Mouse (Mus musculus) intestine, embryonic 16.5 days (tissue): Measurements from ENCODE around the gene Ugt1a1. TPM values are rescaled to one million over a fixed set of nuclear protein-coding genes. Genes with fewer than 3 reads are reported as not detected.
"Not testable (repeated sequence)": the region's sequence is repeated elsewhere in the genome, so short reads cannot be mapped to it uniquely, and the experiment has no call there.

Experiments used
- ATAC-seq: fragments of 200-750 bp; cut with Nextera tagmentation; 2 replicates; pipeline ENCODE4 v1.8.0; 2017; ENCODE audit warnings: moderate TSS enrichment, moderate library complexity
- H3K27ac ChIP-seq: fragments of 300-500 bp; sonication (generic); 2 replicates; pipeline ENCODE4 v1.5.1; 2014; ENCODE audit warnings: mild to moderate bottlenecking, low read length
- H3K27me3 ChIP-seq: fragments of 300-500 bp; sonication (generic); replicated peaks from 2 replicates; pipeline ENCODE4 v1.6.1; 2014; ENCODE audit warnings: low read length, control low read depth, mixed read lengths; ENCODE audit not compliant: control insufficient read depth, insufficient read depth
- H3K36me3 ChIP-seq: fragments of 300-500 bp; sonication (generic); 2 replicates; pipeline ENCODE4 v1.6.1; 2014; ENCODE audit warnings: low read length, control low read depth; ENCODE audit not compliant: control insufficient read depth, insufficient read depth
- H3K4me1 ChIP-seq: fragments of 300-500 bp; sonication (generic); 2 replicates; pipeline ENCODE4 v1.6.1; 2014; ENCODE audit warnings: low read length, control low read depth, mixed read lengths; ENCODE audit not compliant: control insufficient read depth, insufficient read depth
- H3K4me2 ChIP-seq: fragments of 300-500 bp; sonication (generic); 2 replicates; pipeline ENCODE4 v1.6.1; 2014; ENCODE audit warnings: low read depth, low read length, control low read depth
- H3K4me3 ChIP-seq: fragments of 300-500 bp; sonication (generic); 2 replicates; pipeline ENCODE4 v1.5.1; 2014; ENCODE audit warnings: mild to moderate bottlenecking, low read length
- H3K9ac ChIP-seq: fragments of 300-500 bp; sonication (generic); 2 replicates; pipeline ENCODE4 v1.6.1; 2014; ENCODE audit warnings: low read depth, low read length
- H3K9me3 ChIP-seq: fragments of 300-500 bp; sonication (generic); 2 replicates; pipeline ENCODE4 v1.6.1; 2016; ENCODE audit warnings: low read length, control low read depth; ENCODE audit not compliant: control insufficient read depth
- WGBS: fragments of 180-500 bp; shearing (Covaris S2); extraction: QIAGEN DNeasy Blood & Tissue Kit; methylation state at CpG from one replicate; pipeline ENCODE4 v1.1.7; 2014; 5-methylcytosine and 5-hydroxymethylcytosine counted together
- polyA plus RNA-seq: library from polyadenylated mRNA; unstranded; fragments of >200 nt; fragmentation: Nextera tagmentation; extraction: Ambion mirVana; gene quantifications from 2 replicates; pipeline ENCODE4 v1.2.1, GENCODE M21; 2015

Gene Ugt1a1
- polyA plus RNA-seq: 55.9 and 79.1 TPM in 2 replicates

GRCm38 (mm10) chr1:88211812-88212211, at the start of gene Ugt1a1:
Gene Ugt1a1 (plus strand): TSS chr1:88211959.
- Histone ChIP-seq H3K27me3 (no peaks in the 10 kb centered on the region), H3K4me3 (no peak within 1 kb of the TSS), H3K9me3 (peaks cover 40% of the 10 kb centered on the region), H3K4me2 (no peak within 1 kb of the TSS; the same call in 1 of the 2 replicates), H3K36me3 (no peaks in the 10 kb centered on the region), H3K4me1 (no peaks in the 10 kb centered on the region), H3K27ac (no peak within 1 kb of the TSS), H3K9ac (no peak within 1 kb of the TSS)
- ATAC-seq: peak; percentile 48
- 65% methylated on average over 8 of the region's 8 CpGs for WGBS

GRCm38 (mm10) chr1:88165711-88166110, 46.0 kb upstream of the Ugt1a1 start, which contains the start of gene Ugt1a5:
Gene Ugt1a5 (plus strand): TSS chr1:88166012.
- WGBS: 76% methylated on average over 5 of the region's 5 CpGs
- H3K36me3 ChIP-seq: no peaks in the 10 kb centered on the region
- no peak within 1 kb of the TSS for H3K4me2 ChIP-seq

GRCm38 (mm10) chr1:88172190-88172589, 39.6 kb upstream of the Ugt1a1 start:
- not testable (repeated sequence) for H3K4me2 ChIP-seq, H3K9ac ChIP-seq, H3K9me3 ChIP-seq, H3K27me3 ChIP-seq, H3K4me3 ChIP-seq, H3K27ac ChIP-seq, H3K36me3 ChIP-seq, H3K4me1 ChIP-seq, ATAC-seq
- WGBS: 61% methylated on average over 5 of the region's 7 CpGs

More at GRCm38 (mm10) chr1:88165711-88166110, 46.0 kb upstream of the Ugt1a1 start, which contains the start of gene Ugt1a5:
- Histone ChIP-seq H3K27me3 (no peaks in the 10 kb centered on the region), H3K4me1 (no peaks in the 10 kb centered on the region), H3K9me3 (no peaks in the 10 kb centered on the region), H3K9ac (no peak within 1 kb of the TSS), H3K4me3 (no peak within 1 kb of the TSS), H3K27ac (no peak within 1 kb of the TSS)
- no peak for ATAC-seq

- Histone ChIP-seq H3K9me3 (0 out of 2 replicates have a peak, but pooled peaks cover 3% of the 10 kb centered on the region), H3K4me1 (no peaks in the 10 kb centered on the region), H3K4me2 (no peak overlapping the region), H3K27ac (no peak overlapping the region), H3K9ac (no peak overlapping the region), H3K27me3 (no peaks in the 10 kb centered on the region), H3K4me3 (no peak overlapping the region), H3K36me3 (no peaks in the 10 kb centered on the region)
- no peak for ATAC-seq
- 82% methylated on average over 1 of the region's 1 CpGs for WGBS
Observed at GRCm38 (mm10) chr1:88179657-88180056, 32.1 kb upstream of the Ugt1a1 start.

GRCm38 (mm10) chr1:88186325-88186935, 25.3 kb upstream of the Ugt1a1 start:
- Histone ChIP-seq H3K4me2 (no peak overlapping the region), H3K36me3 (no peaks in the 10 kb centered on the region), H3K9ac (no peak overlapping the region), H3K27ac (no peak overlapping the region), H3K4me3 (no peak overlapping the region), H3K9me3 (no peaks in the 10 kb centered on the region), H3K27me3 (no peaks in the 10 kb centered on the region), H3K4me1 (no peaks in the 10 kb centered on the region)
- WGBS: 74% methylated on average over 5 of the region's 5 CpGs
- no peak for ATAC-seq

GRCm38 (mm10) chr1:88192136-88192535, 19.6 kb upstream of the Ugt1a1 start:
- no peaks in the 10 kb centered on the region for H3K9me3 ChIP-seq
- no peaks in the 10 kb centered on the region for H3K36me3 ChIP-seq
- no peaks in the 10 kb centered on the region for H3K4me1 ChIP-seq
- WGBS: 75% methylated on average over 3 of the region's 3 CpGs
- no peak overlapping the region for H3K4me2 ChIP-seq
- H3K4me3 ChIP-seq: no peak overlapping the region
- no peak for ATAC-seq
- H3K27ac ChIP-seq: no peak overlapping the region
- no peaks in the 10 kb centered on the region for H3K27me3 ChIP-seq
- no peak overlapping the region for H3K9ac ChIP-seq

- ATAC-seq: no peak
- H3K27me3 ChIP-seq: no peaks in the 10 kb centered on the region
- no peaks in the 10 kb centered on the region for H3K4me1 ChIP-seq
- no peaks in the 10 kb centered on the region for H3K9me3 ChIP-seq
- H3K36me3 ChIP-seq: no peaks in the 10 kb centered on the region
- H3K4me3 ChIP-seq: no peak overlapping the region
- H3K27ac ChIP-seq: no peak overlapping the region
- no peak overlapping the region for H3K9ac ChIP-seq
- 92% methylated on average over 1 of the region's 1 CpGs for WGBS
- H3K4me2 ChIP-seq: no peak overlapping the region
Observed at GRCm38 (mm10) chr1:88195687-88196086, 16.1 kb upstream of the Ugt1a1 start.

GRCm38 (mm10) chr1:88197443-88197842, 14.3 kb upstream of the Ugt1a1 start:
- no peaks in the 10 kb centered on the region for H3K4me1 ChIP-seq
- no peak overlapping the region for H3K4me3 ChIP-seq
- H3K4me2 ChIP-seq: no peak overlapping the region
- no peak overlapping the region for H3K9ac ChIP-seq
- no peaks in the 10 kb centered on the region for H3K36me3 ChIP-seq
- 72% methylated on average over 3 of the region's 3 CpGs for WGBS
- H3K27ac ChIP-seq: no peak overlapping the region
- no peak for ATAC-seq
- no peaks in the 10 kb centered on the region for H3K27me3 ChIP-seq
- no peaks in the 10 kb centered on the region for H3K9me3 ChIP-seq

- H3K9ac ChIP-seq: no peak overlapping the region
- no peak overlapping the region for H3K4me3 ChIP-seq
- no peak overlapping the region for H3K4me2 ChIP-seq
- H3K27me3 ChIP-seq: no peaks in the 10 kb centered on the region
- no peak for ATAC-seq
- WGBS: 58% methylated on average over 2 of the region's 2 CpGs
- H3K27ac ChIP-seq: no peak overlapping the region
- H3K9me3 ChIP-seq: peaks cover 3% of the 10 kb centered on the region; the same call in 1 of the 2 replicates
- H3K4me1 ChIP-seq: no peaks in the 10 kb centered on the region
- no peaks in the 10 kb centered on the region for H3K36me3 ChIP-seq
Observed at GRCm38 (mm10) chr1:88199996-88200395, 11.8 kb upstream of the Ugt1a1 start.

- no peaks in the 10 kb centered on the region for H3K36me3 ChIP-seq
- H3K27ac ChIP-seq: no peak within 1 kb of the TSS
- 68% methylated on average over 7 of the region's 7 CpGs for WGBS
- peaks cover 3% of the 10 kb centered on the region; the same call in 1 of the 2 replicates for H3K9me3 ChIP-seq
- no peak for ATAC-seq
- H3K4me2 ChIP-seq: no peak within 1 kb of the TSS
- H3K4me1 ChIP-seq: no peaks in the 10 kb centered on the region
- no peaks in the 10 kb centered on the region for H3K27me3 ChIP-seq
- H3K9ac ChIP-seq: no peak within 1 kb of the TSS
- no peak within 1 kb of the TSS for H3K4me3 ChIP-seq
Observed at GRCm38 (mm10) chr1:88200456-88200855, 11.3 kb upstream of the Ugt1a1 start, which contains the start of gene Ugt1a2. Gene Ugt1a2 (plus strand): TSS chr1:88200601.
